Mouse (Mus musculus) limb, embryonic 14.5 days (tissue): ENCODE data around the gene Defb42. TPM values are rescaled to one million over a fixed set of nuclear protein-coding genes. Genes with fewer than 3 reads are reported as not detected.

Source experiments
- ATAC-seq: fragments of 200-750 bp; cut with Nextera tagmentation; 2 replicates; pipeline ENCODE4 v1.8.0; 2017; ENCODE audit warnings: low read depth, moderate number of reproducible peaks, moderate TSS enrichment; ENCODE audit not compliant: low FRiP score
- DNase-seq: peaks from one replicate; pipeline ENCODE4 v3.0.0-alpha.2; 2015; ENCODE audit warnings: low spot score
- H3K27ac ChIP-seq: fragments of 300-500 bp; sonication (generic); replicated peaks from 2 replicates; pipeline ENCODE4 v1.5.1; 2014; ENCODE audit warnings: low read depth, mild to moderate bottlenecking, low read length, moderate library complexity, mixed read lengths
- H3K27me3 ChIP-seq: fragments of 300-500 bp; sonication (generic); 2 replicates; pipeline ENCODE4 v1.6.1; 2014; ENCODE audit warnings: low read length, mixed read lengths; ENCODE audit not compliant: control insufficient read depth, insufficient read depth
- H3K36me3 ChIP-seq: fragments of 300-500 bp; sonication (generic); 2 replicates; pipeline ENCODE4 v1.6.1; 2014; ENCODE audit warnings: mild to moderate bottlenecking, low read length, moderate library complexity, mixed read lengths; ENCODE audit not compliant: control insufficient read depth, insufficient read depth
- H3K4me1 ChIP-seq: fragments of 300-500 bp; sonication (generic); 2 replicates; pipeline ENCODE4 v1.6.1; 2014; ENCODE audit warnings: antibody characterized with exemption, low read length, mixed read lengths; ENCODE audit not compliant: control insufficient read depth, insufficient read depth
- H3K4me2 ChIP-seq: fragments of 300-500 bp; sonication (generic); replicated peaks from 2 replicates; pipeline ENCODE4 v1.6.1; 2014; ENCODE audit warnings: low read depth, mild to moderate bottlenecking, low read length, moderate library complexity; ENCODE audit not compliant: severe bottlenecking
- H3K4me3 ChIP-seq: fragments of 300-500 bp; sonication (generic); replicated peaks from 2 replicates; pipeline ENCODE4 v1.5.1; 2014; ENCODE audit warnings: low read length
- H3K9ac ChIP-seq: fragments of 300-500 bp; sonication (generic); 2 replicates; pipeline ENCODE4 v1.6.1; 2014; ENCODE audit warnings: mild to moderate bottlenecking, low read depth, low read length, moderate library complexity; ENCODE audit not compliant: severe bottlenecking
- H3K9me3 ChIP-seq: fragments of 300-500 bp; sonication (generic); 2 replicates; pipeline ENCODE4 v1.6.1; 2016; ENCODE audit warnings: low read length; ENCODE audit not compliant: control insufficient read depth
- POLR2A ChIP-seq: fragments of 200-500 bp; IDR thresholded peaks from 2 replicates; pipeline ENCODE4 v1.8.0; 2012; ENCODE audit warnings: inconsistent platforms, mild to moderate bottlenecking, moderate library complexity, borderline replicate concordance; ENCODE audit not compliant: insufficient read depth, insufficient read length; ENCODE audit errors: extremely low read depth
- WGBS: fragments of 180-500 bp; shearing (Covaris S2); extraction: QIAGEN DNeasy Blood & Tissue Kit; methylation state at CpG from one replicate; pipeline ENCODE4 v1.1.7; 2014; 5-methylcytosine and 5-hydroxymethylcytosine counted together
- polyA plus RNA-seq, 2 experiments: library from polyadenylated mRNA; depleted of rRNA in 1 of 2; stranded (reverse) in 1 of 2; unstranded in 1 of 2; fragments of >200 nt; fragmentation: Nextera tagmentation in 1 of 2; extraction: Ambion mirVana in 1 of 2; gene quantifications; 2 replicates each; pipeline versions ENCODE4 v1.2.1 to v1.2.3; 2012 to 2014

Defb42 gene
- polyA plus RNA-seq (2012; rRNA removed) (0.09 and 0.23 TPM in 2 replicates), polyA plus RNA-seq (2014; fragmentation: Nextera tagmentation; extraction: Ambion mirVana) (not detected in 2 replicates)

GRCm38 (mm10) chr14:63046691-63047090 lies at the start of gene Defb42:
Defb42 (plus strand) TSS chr14:63046991.
- ATAC-seq (no peak), DNase-seq (no peak)
- 67% methylated on average over 3 of the region's 3 CpGs for WGBS
- H3K4me1 ChIP-seq: no peaks in the 10 kb centered on the region
- no peak within 1 kb of the TSS for H3K9ac ChIP-seq
- no peaks in the 10 kb centered on the region for H3K36me3 ChIP-seq
- TF ChIP-seq POLR2A: no peak
- no peak within 1 kb of the TSS for H3K4me3 ChIP-seq
- no peaks in the 10 kb centered on the region for H3K27me3 ChIP-seq
- no peak within 1 kb of the TSS for H3K4me2 ChIP-seq
- no peaks in the 10 kb centered on the region for H3K9me3 ChIP-seq
- no peak within 1 kb of the TSS for H3K27ac ChIP-seq

- ATAC-seq (no peak), DNase-seq (no peak)
- TF ChIP-seq POLR2A: no peak
- Histone ChIP-seq H3K4me2 (no peak within 1 kb of the TSS), H3K9ac (no peak within 1 kb of the TSS), H3K4me3 (no peak within 1 kb of the TSS), H3K9me3 (no peaks in the 10 kb centered on the region), H3K4me1 (no peaks in the 10 kb centered on the region), H3K27ac (no peak within 1 kb of the TSS), H3K27me3 (no peaks in the 10 kb centered on the region), H3K36me3 (no peaks in the 10 kb centered on the region)
- WGBS: 81% methylated on average over 8 of the region's 8 CpGs
These were observed 49.0 kb upstream of the Defb42 start, which contains the start of gene Defb47 for GRCm38 (mm10) chr14:62997777-62998176. Defb47 (plus strand) TSS chr14:62998077.

- Histone ChIP-seq H3K27me3 (no peaks in the 10 kb centered on the region), H3K9me3 (no peaks in the 10 kb centered on the region), H3K4me1 (no peaks in the 10 kb centered on the region), H3K9ac (no peak overlapping the region), H3K4me2 (no peak overlapping the region), H3K4me3 (no peak overlapping the region), H3K27ac (no peak overlapping the region), H3K36me3 (no peaks in the 10 kb centered on the region)
- ATAC-seq: no peak
- WGBS: 81% methylated on average over 4 of the region's 4 CpGs
- no peak for DNase-seq
- TF ChIP-seq POLR2A: no peak
These were observed 47.8 kb upstream of the Defb42 start for GRCm38 (mm10) chr14:62998977-62999376.

GRCm38 (mm10) chr14:63002588-63002987 lies 44.2 kb upstream of the Defb42 start:
- Histone ChIP-seq H3K36me3 (no peaks in the 10 kb centered on the region), H3K9ac (no peak overlapping the region), H3K27ac (no peak overlapping the region), H3K9me3 (no peaks in the 10 kb centered on the region), H3K4me3 (no peak overlapping the region), H3K27me3 (no peaks in the 10 kb centered on the region), H3K4me2 (no peak overlapping the region), H3K4me1 (no peaks in the 10 kb centered on the region)
- ATAC-seq (no peak), DNase-seq (no peak)
- 50% methylated on average over 2 of the region's 2 CpGs for WGBS
- no peak for TF ChIP-seq POLR2A

GRCm38 (mm10) chr14:63011471-63011870 lies 35.3 kb upstream of the Defb42 start, which contains the start of gene Defb43:
Defb43 (plus strand) TSS chr14:63011771.
- TF ChIP-seq POLR2A: no peak
- Histone ChIP-seq H3K9me3 (no peaks in the 10 kb centered on the region), H3K4me1 (no peaks in the 10 kb centered on the region), H3K4me2 (no peak within 1 kb of the TSS), H3K27ac (no peak within 1 kb of the TSS), H3K9ac (no peak within 1 kb of the TSS), H3K27me3 (no peaks in the 10 kb centered on the region), H3K36me3 (no peaks in the 10 kb centered on the region), H3K4me3 (no peak within 1 kb of the TSS)
- no peak for DNase-seq
- ATAC-seq: no peak
- WGBS: 93% methylated on average over 5 of the region's 5 CpGs

GRCm38 (mm10) chr14:63013082-63013481 lies 33.7 kb upstream of the Defb42 start:
- no peaks in the 10 kb centered on the region for H3K36me3 ChIP-seq
- H3K9me3 ChIP-seq: no peaks in the 10 kb centered on the region
- H3K4me1 ChIP-seq: no peaks in the 10 kb centered on the region
- TF ChIP-seq POLR2A: no peak
- no peak overlapping the region for H3K4me3 ChIP-seq
- DNase-seq (no peak), ATAC-seq (no peak)
- no peaks in the 10 kb centered on the region for H3K27me3 ChIP-seq
- no peak overlapping the region for H3K4me2 ChIP-seq
- no peak overlapping the region for H3K9ac ChIP-seq
- 73% methylated on average over 4 of the region's 4 CpGs for WGBS
- no peak overlapping the region for H3K27ac ChIP-seq
